Mouse (Mus musculus): ENCODE measurements around the gene Efcab1. TPM values are rescaled to one million over a fixed set of nuclear protein-coding genes. Genes with fewer than 3 reads are reported as not detected.

Efcab1 gene
- total RNA-seq, 2 experiments from 2014 or later: 5.0 to 5.8 TPM

DNA sequence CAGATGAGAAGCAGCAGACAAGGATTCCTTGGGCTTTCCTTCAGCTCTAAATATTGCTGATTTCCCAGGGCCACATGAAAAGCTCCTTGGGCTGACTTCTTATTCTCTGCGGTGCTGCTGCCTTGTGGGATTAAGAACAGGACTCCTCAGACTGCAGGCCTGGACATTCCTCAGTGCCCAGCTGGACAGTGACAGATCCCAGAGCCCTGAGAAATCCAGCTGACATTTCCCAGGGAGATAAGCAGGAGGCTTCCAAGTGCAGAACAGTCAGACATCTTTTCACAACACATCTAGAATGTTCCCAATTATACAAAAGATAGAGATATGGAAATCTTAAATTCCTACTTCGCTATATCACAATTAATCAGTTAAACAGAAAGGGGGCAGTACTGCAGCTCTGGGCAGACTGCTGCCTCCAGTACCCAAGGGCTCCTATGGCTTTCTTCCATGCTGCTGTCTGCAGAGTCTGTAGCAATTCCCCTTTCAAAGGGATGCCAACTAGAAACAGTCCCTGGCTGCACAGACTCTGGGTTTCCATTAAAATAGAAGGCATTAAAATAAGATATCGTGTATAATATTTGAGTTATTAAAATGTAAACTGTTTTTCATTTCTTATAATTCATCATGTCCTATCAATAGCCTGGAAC is 86.2 kb downstream of the Efcab1 start:
- intact Hi-C loops (cut with DNase I): no loop called here
- DNase-seq: no peak

DNA sequence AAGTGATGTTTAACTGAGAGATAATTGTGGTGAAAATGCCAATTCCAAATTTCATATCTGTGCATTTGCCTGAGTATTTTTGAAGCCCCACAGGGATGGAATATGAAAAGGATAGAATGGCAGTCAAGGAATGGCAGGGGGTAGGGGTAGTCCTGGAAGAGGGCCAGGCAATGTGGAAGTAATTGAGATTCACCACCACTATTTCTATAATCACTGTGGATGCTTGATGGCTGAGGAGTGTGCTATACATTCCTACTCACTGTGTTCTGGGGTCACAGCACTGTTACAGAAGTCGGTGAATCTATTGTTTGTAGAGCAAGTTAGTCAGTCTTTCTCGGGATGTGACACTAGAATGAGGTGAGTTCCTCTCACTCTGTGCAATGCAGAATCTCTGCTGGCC is 108.3 kb downstream of the Efcab1 start:
- DNase-seq: peak; percentile 12
- intact Hi-C loops (cut with DNase I): no loop called here
